Mouse (Mus musculus): ENCODE results near the gene Ttc27. TPM values are rescaled to one million over a fixed set of nuclear protein-coding genes. Genes with fewer than 3 reads are reported as not detected.
A peak's percentile ranks its signal among the peaks of the same experiment; 100 is the strongest.
"Not testable (repeated sequence)": the region's sequence is repeated elsewhere in the genome, so short reads cannot be mapped to it uniquely, and the experiment has no call there.

Gene Ttc27
- polyA plus RNA-seq (2012; rRNA removed), result 11.3 and 13.6 TPM in 2 replicates

GRCm38 (mm10) chr17:74717618-74718151 is at the start of gene Ttc27:
Ttc27 (plus strand) TSS chr17:74717732.
- TF ChIP-seq CTCF (IDR thresholded peaks at IDR 0.05; ENCODE audit: borderline replicate concordance, extremely low read depth, insufficient read depth, insufficient read length) (no peak), POLR2A (IDR thresholded peaks at IDR 0.05; ENCODE audit: borderline replicate concordance, extremely low read depth, insufficient read depth, insufficient read length, poor library complexity, severe bottlenecking) (peak; percentile 33; the same call in 1 of the 2 replicates)
- DNase-seq (ENCODE audit: low read depth), result peak; percentile 99

- TF ChIP-seq CTCF (IDR thresholded peaks at IDR 0.05; ENCODE audit: borderline replicate concordance, extremely low read depth, insufficient read depth, insufficient read length) (no peak), POLR2A (IDR thresholded peaks at IDR 0.05; ENCODE audit: borderline replicate concordance, extremely low read depth, insufficient read depth, insufficient read length, poor library complexity, severe bottlenecking) (no peak)
- DNase-seq (ENCODE audit: low read depth), result no peak
These were observed 49.5 kb upstream of the Ttc27 start for GRCm38 (mm10) chr17:74668010-74668409.

- TF ChIP-seq POLR2A (IDR thresholded peaks at IDR 0.05; ENCODE audit: borderline replicate concordance, extremely low read depth, insufficient read depth, insufficient read length, poor library complexity, severe bottlenecking), result no peak
- no peak for TF ChIP-seq CTCF (IDR thresholded peaks at IDR 0.05; ENCODE audit: borderline replicate concordance, extremely low read depth, insufficient read depth, insufficient read length)
- DNase-seq (ENCODE audit: low read depth), result no peak
These were observed 47.5 kb upstream of the Ttc27 start for GRCm38 (mm10) chr17:74670031-74670430.

- TF ChIP-seq POLR2A (IDR thresholded peaks at IDR 0.05; ENCODE audit: borderline replicate concordance, extremely low read depth, insufficient read depth, insufficient read length, poor library complexity, severe bottlenecking), result no peak
- TF ChIP-seq CTCF (IDR thresholded peaks at IDR 0.05; ENCODE audit: borderline replicate concordance, extremely low read depth, insufficient read depth, insufficient read length), result no peak
- DNase-seq (ENCODE audit: low read depth), result no peak
These were observed 45.1 kb upstream of the Ttc27 start for GRCm38 (mm10) chr17:74672446-74672845.

GRCm38 (mm10) chr17:74673251-74673650 is 44.3 kb upstream of the Ttc27 start:
- peak; percentile 67 for DNase-seq (ENCODE audit: low read depth)
- TF ChIP-seq CTCF (IDR thresholded peaks at IDR 0.05; ENCODE audit: borderline replicate concordance, extremely low read depth, insufficient read depth, insufficient read length) (0 out of 2 replicates have a peak, but pooled peaks have one; percentile 2), POLR2A (IDR thresholded peaks at IDR 0.05; ENCODE audit: borderline replicate concordance, extremely low read depth, insufficient read depth, insufficient read length, poor library complexity, severe bottlenecking) (no peak)

- TF ChIP-seq POLR2A (IDR thresholded peaks at IDR 0.05; ENCODE audit: borderline replicate concordance, extremely low read depth, insufficient read depth, insufficient read length, poor library complexity, severe bottlenecking) (no peak), CTCF (IDR thresholded peaks at IDR 0.05; ENCODE audit: borderline replicate concordance, extremely low read depth, insufficient read depth, insufficient read length) (no peak)
These were observed 39.5 kb upstream of the Ttc27 start for GRCm38 (mm10) chr17:74678061-74678460.

GRCm38 (mm10) chr17:74684927-74685326 is 32.6 kb upstream of the Ttc27 start:
- TF ChIP-seq POLR2A (IDR thresholded peaks at IDR 0.05; ENCODE audit: borderline replicate concordance, extremely low read depth, insufficient read depth, insufficient read length, poor library complexity, severe bottlenecking) (no peak), CTCF (IDR thresholded peaks at IDR 0.05; ENCODE audit: borderline replicate concordance, extremely low read depth, insufficient read depth, insufficient read length) (no peak)
- no peak for DNase-seq (ENCODE audit: low read depth)

More at GRCm38 (mm10) chr17:74678061-74678460, 39.5 kb upstream of the Ttc27 start:
- no peak for DNase-seq (ENCODE audit: low read depth)

GRCm38 (mm10) chr17:74688555-74688954 is 29.0 kb upstream of the Ttc27 start:
- TF ChIP-seq CTCF (IDR thresholded peaks at IDR 0.05; ENCODE audit: borderline replicate concordance, extremely low read depth, insufficient read depth, insufficient read length) (no peak), POLR2A (IDR thresholded peaks at IDR 0.05; ENCODE audit: borderline replicate concordance, extremely low read depth, insufficient read depth, insufficient read length, poor library complexity, severe bottlenecking) (no peak)
- no peak for DNase-seq (ENCODE audit: low read depth)

- TF ChIP-seq POLR2A (IDR thresholded peaks at IDR 0.05; ENCODE audit: borderline replicate concordance, extremely low read depth, insufficient read depth, insufficient read length, poor library complexity, severe bottlenecking), result no peak
- TF ChIP-seq CTCF (IDR thresholded peaks at IDR 0.05; ENCODE audit: borderline replicate concordance, extremely low read depth, insufficient read depth, insufficient read length), result no peak
These were observed 28.1 kb upstream of the Ttc27 start for GRCm38 (mm10) chr17:74689406-74689805.

GRCm38 (mm10) chr17:74701661-74702060 is 15.9 kb upstream of the Ttc27 start:
- DNase-seq (ENCODE audit: low read depth), result not testable (repeated sequence)

More at GRCm38 (mm10) chr17:74689406-74689805, 28.1 kb upstream of the Ttc27 start:
- no peak for DNase-seq (ENCODE audit: low read depth)

- DNase-seq (ENCODE audit: low read depth), result no peak
- no peak for TF ChIP-seq POLR2A (IDR thresholded peaks at IDR 0.05; ENCODE audit: borderline replicate concordance, extremely low read depth, insufficient read depth, insufficient read length, poor library complexity, severe bottlenecking)
- TF ChIP-seq CTCF (IDR thresholded peaks at IDR 0.05; ENCODE audit: borderline replicate concordance, extremely low read depth, insufficient read depth, insufficient read length), result no peak
These were observed 12.1 kb upstream of the Ttc27 start for GRCm38 (mm10) chr17:74705480-74705879.

- no peak for DNase-seq (ENCODE audit: low read depth)
- TF ChIP-seq POLR2A (IDR thresholded peaks at IDR 0.05; ENCODE audit: borderline replicate concordance, extremely low read depth, insufficient read depth, insufficient read length, poor library complexity, severe bottlenecking) (no peak), CTCF (IDR thresholded peaks at IDR 0.05; ENCODE audit: borderline replicate concordance, extremely low read depth, insufficient read depth, insufficient read length) (no peak)
These were observed 10.9 kb upstream of the Ttc27 start for GRCm38 (mm10) chr17:74706593-74706992.
